Mouse (Mus musculus): ENCODE results near the gene Nsun3. TPM values are rescaled to one million over a fixed set of nuclear protein-coding genes. Genes with fewer than 3 reads are reported as not detected.
A peak's percentile ranks its signal among the peaks of the same experiment; 100 is the strongest.

The Nsun3 gene
- polyA plus RNA-seq (2016; fragmentation: Nextera tagmentation; extraction: Ambion mirVana) = 12.5 and 12.6 TPM in 2 replicates

DNA sequence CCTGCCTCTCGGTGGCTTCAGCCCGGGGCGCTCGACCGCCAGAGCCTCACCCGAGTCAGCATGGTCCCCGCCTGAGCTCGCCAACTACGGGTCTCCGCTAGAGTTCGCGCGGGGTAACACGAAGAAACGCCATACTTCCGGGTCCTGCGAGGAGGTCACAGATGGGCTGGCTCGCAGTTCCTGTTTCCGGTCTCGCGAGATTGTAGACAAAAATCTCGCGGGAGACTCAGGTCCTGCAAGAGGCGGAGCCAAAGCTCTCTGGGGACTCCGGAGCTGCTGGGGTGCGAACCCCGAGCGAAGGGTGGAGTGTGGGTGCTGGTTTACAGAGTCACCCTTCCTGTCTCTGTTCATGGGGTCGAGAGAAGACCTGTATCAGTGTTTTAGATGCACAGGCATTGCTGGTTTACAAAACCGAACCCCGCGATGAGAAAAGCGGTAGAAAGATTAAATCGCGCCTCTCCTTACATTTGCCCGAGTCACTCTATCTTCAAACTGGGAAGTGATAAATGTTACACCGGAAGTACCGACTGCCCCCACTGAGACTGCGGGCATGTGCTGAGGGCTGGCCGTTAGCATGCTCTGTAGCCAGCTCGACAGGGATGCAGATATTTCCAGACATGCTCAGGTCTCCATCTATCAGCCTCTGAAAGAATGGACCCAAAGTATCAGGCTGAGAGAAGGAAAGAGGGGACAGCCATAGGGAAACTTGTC lies at the start of gene Nsun3:
Nsun3 (minus strand) TSS at position 198 of the 711 bp plus-strand sequence.
- Histone ChIP-seq H3K4me1 (peaks cover 26% of the 10 kb centered on the region), H3K9me3 (no peaks in the 10 kb centered on the region), H3K4me3 (replicated peaks) (peak within 1 kb of the TSS; percentile 73), H3K9ac (peak within 1 kb of the TSS; percentile 71), H3K4me2 (peak within 1 kb of the TSS; percentile 69), H3K27me3 (no peaks in the 10 kb centered on the region), H3K36me3 (replicated peaks) (no peaks in the 10 kb centered on the region), H3K27ac (peak within 1 kb of the TSS; percentile 82)
- peak; percentile 97 for ATAC-seq (ENCODE audit: low FRiP score)
- WGBS = 2% methylated on average over 41 of the region's 41 CpGs

DNA sequence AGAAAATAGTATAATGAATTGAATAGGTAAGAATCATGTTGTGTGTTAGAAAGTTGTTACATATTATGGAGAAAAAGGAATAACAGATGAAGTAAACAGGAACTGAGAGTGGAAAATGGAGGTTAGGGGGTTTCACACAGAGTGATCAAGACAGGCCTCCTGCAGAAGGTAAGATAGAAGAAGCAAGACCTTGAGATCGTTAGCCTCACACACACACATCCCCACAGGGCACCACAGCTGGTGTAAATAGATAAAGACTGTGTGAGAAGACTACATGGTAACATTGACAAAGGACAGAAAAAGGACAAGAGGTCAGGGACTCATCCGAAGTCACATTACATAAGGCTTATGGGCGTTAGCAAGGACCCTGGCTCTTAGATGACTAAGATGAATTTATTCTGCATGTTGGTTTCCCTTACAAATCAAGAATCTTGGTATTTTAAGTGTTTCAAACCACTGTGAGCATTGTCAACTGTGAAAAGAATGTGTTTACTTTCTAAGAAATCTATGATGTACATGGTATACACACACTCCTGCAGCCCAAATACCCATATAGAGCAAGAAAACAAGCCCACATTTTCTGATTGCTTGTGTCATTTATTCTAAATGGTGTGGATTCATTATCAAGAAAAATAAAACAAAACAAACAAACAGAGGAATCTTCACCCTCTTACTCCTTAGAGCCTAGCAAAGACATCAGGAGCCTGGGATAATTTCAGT lies 47.6 kb upstream of the Nsun3 start:
- no peaks in the 10 kb centered on the region for H3K27me3 ChIP-seq
- 64% methylated on average over 3 of the region's 3 CpGs for whole genome bisulfite sequencing

GRCm38 (mm10) chr16:62832481-62832880 lies 45.9 kb upstream of the Nsun3 start:
- no peak overlapping the region for H3K9ac ChIP-seq
- H3K4me1 ChIP-seq = no peaks in the 10 kb centered on the region
- ATAC-seq (ENCODE audit: low FRiP score) = peak; percentile 36; the same call in 1 of the 2 replicates
- H3K27me3 ChIP-seq = no peaks in the 10 kb centered on the region
- H3K36me3 ChIP-seq (replicated peaks) = no peaks in the 10 kb centered on the region
- WGBS = 12% methylated on average over 4 of the region's 4 CpGs
- no peaks in the 10 kb centered on the region for H3K9me3 ChIP-seq
- no peak overlapping the region for H3K4me3 ChIP-seq (replicated peaks)
- H3K4me2 ChIP-seq = no peak overlapping the region
- no peak overlapping the region for H3K27ac ChIP-seq

More for the DNA sequence above, 47.6 kb upstream of the Nsun3 start:
- no peak overlapping the region for H3K27ac ChIP-seq
- ATAC-seq (ENCODE audit: low FRiP score) = no peak
- no peak overlapping the region for H3K9ac ChIP-seq
- H3K4me3 ChIP-seq (replicated peaks) = no peak overlapping the region
- H3K4me2 ChIP-seq = no peak overlapping the region
- no peaks in the 10 kb centered on the region for H3K4me1 ChIP-seq
- no peaks in the 10 kb centered on the region for H3K9me3 ChIP-seq
- no peaks in the 10 kb centered on the region for H3K36me3 ChIP-seq (replicated peaks)

DNA sequence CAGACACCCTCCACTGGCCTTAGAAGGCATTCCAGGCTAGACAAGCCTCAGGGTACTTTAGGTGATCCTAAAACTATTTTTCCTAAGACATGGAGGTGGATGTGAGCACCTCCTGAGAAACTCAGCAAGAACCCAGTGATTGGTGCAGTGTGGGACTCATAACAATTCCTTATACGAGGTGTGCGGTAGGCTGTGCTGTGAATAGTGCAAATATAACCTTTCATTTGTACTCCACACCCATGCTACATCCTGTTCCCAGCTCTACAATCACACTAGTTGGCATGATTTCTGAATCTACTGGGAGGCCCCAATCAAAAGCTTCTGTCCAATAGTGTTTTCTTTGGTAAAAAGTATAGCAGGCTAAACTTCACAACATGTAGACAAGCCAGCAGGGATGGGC lies 45.4 kb upstream of the Nsun3 start:
- H3K27ac ChIP-seq = no peak overlapping the region
- no peaks in the 10 kb centered on the region for H3K9me3 ChIP-seq
- no peaks in the 10 kb centered on the region for H3K36me3 ChIP-seq (replicated peaks)
- WGBS = 96% methylated on average over 2 of the region's 2 CpGs
- no peaks in the 10 kb centered on the region for H3K4me1 ChIP-seq
- no peaks in the 10 kb centered on the region for H3K27me3 ChIP-seq
- no peak overlapping the region for H3K4me3 ChIP-seq (replicated peaks)
- no peak overlapping the region for H3K4me2 ChIP-seq
- no peak overlapping the region for H3K9ac ChIP-seq
- ATAC-seq (ENCODE audit: low FRiP score) = no peak

- H3K36me3 ChIP-seq (replicated peaks) = no peaks in the 10 kb centered on the region; the same call in 1 of the 2 replicates
- H3K9ac ChIP-seq = no peak overlapping the region
- no peak overlapping the region for H3K4me2 ChIP-seq
- ATAC-seq (ENCODE audit: low FRiP score) = peak; percentile 44; the same call in 1 of the 2 replicates
- H3K4me3 ChIP-seq (replicated peaks) = no peak overlapping the region
- H3K27me3 ChIP-seq = no peaks in the 10 kb centered on the region
- no peaks in the 10 kb centered on the region for H3K4me1 ChIP-seq
- no peaks in the 10 kb centered on the region for H3K9me3 ChIP-seq
- H3K27ac ChIP-seq = no peak overlapping the region
- 81% methylated on average over 12 of the region's 12 CpGs for WGBS
Measured at GRCm38 (mm10) chr16:62826156-62827001, 39.8 kb upstream of the Nsun3 start.

DNA sequence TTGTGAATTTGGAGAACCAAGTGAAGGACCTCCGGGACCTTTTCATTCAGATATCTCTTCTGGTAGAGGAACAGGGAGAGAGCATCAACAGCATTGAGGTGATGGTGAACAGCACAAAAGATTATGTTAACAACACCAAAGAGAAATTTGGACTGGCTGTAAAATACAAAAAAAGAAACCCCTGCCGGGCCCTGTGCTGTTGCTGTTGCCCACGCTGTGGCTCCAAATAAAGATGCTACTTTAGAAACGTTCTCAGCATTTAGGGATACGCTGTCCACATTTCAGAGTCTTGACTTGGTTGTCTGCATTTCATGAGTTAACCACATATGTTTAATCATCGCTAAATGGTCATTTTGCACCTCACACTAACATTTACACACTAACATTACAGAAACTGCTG lies 35.9 kb upstream of the Nsun3 start:
- H3K27me3 ChIP-seq = no peaks in the 10 kb centered on the region
- no peak overlapping the region for H3K4me3 ChIP-seq (replicated peaks)
- no peak for ATAC-seq (ENCODE audit: low FRiP score)
- H3K4me2 ChIP-seq = no peak overlapping the region
- no peak overlapping the region for H3K27ac ChIP-seq
- 91% methylated on average over 6 of the region's 6 CpGs for WGBS
- no peaks in the 10 kb centered on the region for H3K4me1 ChIP-seq
- H3K36me3 ChIP-seq (replicated peaks) = no peaks in the 10 kb centered on the region; the same call in 1 of the 2 replicates
- H3K9ac ChIP-seq = no peak overlapping the region
- no peaks in the 10 kb centered on the region for H3K9me3 ChIP-seq

GRCm38 (mm10) chr16:62814491-62814890 lies 27.9 kb upstream of the Nsun3 start, which contains the start of gene Stx19:
TSS of gene Stx19 (plus strand) at chr16:62814676.
- no peak within 1 kb of the TSS for H3K9ac ChIP-seq
- H3K4me1 ChIP-seq = no peaks in the 10 kb centered on the region
- no peak within 1 kb of the TSS for H3K4me2 ChIP-seq
- H3K27me3 ChIP-seq = no peaks in the 10 kb centered on the region
- no peaks in the 10 kb centered on the region for H3K9me3 ChIP-seq
- no peaks in the 10 kb centered on the region for H3K36me3 ChIP-seq (replicated peaks)
- no peak within 1 kb of the TSS for H3K27ac ChIP-seq
- WGBS = 88% methylated on average over 5 of the region's 5 CpGs
- ATAC-seq (ENCODE audit: low FRiP score) = no peak
- H3K4me3 ChIP-seq (replicated peaks) = no peak within 1 kb of the TSS

GRCm38 (mm10) chr16:62813790-62814189 lies 27.2 kb upstream of the Nsun3 start:
- no peak for ATAC-seq (ENCODE audit: low FRiP score)
- 72% methylated on average over 5 of the region's 5 CpGs for WGBS
- no peak overlapping the region for H3K4me2 ChIP-seq
- no peaks in the 10 kb centered on the region for H3K36me3 ChIP-seq (replicated peaks)
- H3K27me3 ChIP-seq = no peaks in the 10 kb centered on the region
- H3K4me3 ChIP-seq (replicated peaks) = no peak overlapping the region
- H3K9me3 ChIP-seq = no peaks in the 10 kb centered on the region
- H3K4me1 ChIP-seq = no peaks in the 10 kb centered on the region
- H3K27ac ChIP-seq = no peak overlapping the region
- H3K9ac ChIP-seq = no peak overlapping the region

GRCm38 (mm10) chr16:62810855-62811254 lies 24.2 kb upstream of the Nsun3 start:
- WGBS = 93% methylated on average over 4 of the region's 4 CpGs
- no peak for ATAC-seq (ENCODE audit: low FRiP score)

GRCm38 (mm10) chr16:62807249-62807979 lies 20.8 kb upstream of the Nsun3 start:
- Histone ChIP-seq H3K27ac (no peak overlapping the region), H3K4me1 (no peaks in the 10 kb centered on the region; the same call in 1 of the 2 replicates), H3K4me3 (replicated peaks) (no peak overlapping the region), H3K4me2 (no peak overlapping the region), H3K27me3 (no peaks in the 10 kb centered on the region), H3K9me3 (no peaks in the 10 kb centered on the region), H3K9ac (no peak overlapping the region), H3K36me3 (replicated peaks) (0 out of 2 replicates have a peak, but pooled peaks cover 3% of the 10 kb centered on the region)
- WGBS = 53% methylated on average over 8 of the region's 8 CpGs
- ATAC-seq (ENCODE audit: low FRiP score) = 0 out of 2 replicates have a peak, but pooled peaks have one; percentile 39

More at GRCm38 (mm10) chr16:62810855-62811254, 24.2 kb upstream of the Nsun3 start:
- Histone ChIP-seq H3K4me3 (replicated peaks) (no peak overlapping the region), H3K4me1 (no peaks in the 10 kb centered on the region; the same call in 1 of the 2 replicates), H3K27me3 (no peaks in the 10 kb centered on the region), H3K27ac (no peak overlapping the region), H3K9me3 (no peaks in the 10 kb centered on the region), H3K36me3 (replicated peaks) (no peaks in the 10 kb centered on the region), H3K9ac (no peak overlapping the region), H3K4me2 (no peak overlapping the region)

DNA sequence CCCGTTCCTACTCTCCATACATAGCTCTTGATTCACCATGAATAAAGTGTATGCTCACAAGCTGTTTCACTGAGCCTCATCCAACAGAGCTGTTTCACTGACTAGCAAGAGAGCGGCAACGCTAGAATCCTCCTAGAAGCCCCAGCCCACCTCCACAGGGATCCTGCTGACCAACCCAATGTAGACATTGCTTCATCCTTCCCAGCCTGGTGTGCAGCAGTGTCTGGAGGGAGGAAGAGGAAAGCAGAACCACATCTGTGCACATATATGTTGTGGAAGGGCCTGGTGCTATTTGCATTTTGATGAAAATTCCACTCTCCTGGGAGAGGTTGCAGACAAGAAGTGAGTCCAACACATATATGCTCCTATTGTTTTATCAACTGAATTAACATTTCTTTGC lies 18.0 kb upstream of the Nsun3 start:
- no peak for ATAC-seq (ENCODE audit: low FRiP score)

More for the DNA sequence above, 18.0 kb upstream of the Nsun3 start:
- H3K27ac ChIP-seq = no peak overlapping the region
- peaks cover 11% of the 10 kb centered on the region for H3K36me3 ChIP-seq (replicated peaks)
- no peak overlapping the region for H3K9ac ChIP-seq
- no peaks in the 10 kb centered on the region for H3K27me3 ChIP-seq
- H3K4me2 ChIP-seq = no peak overlapping the region
- no peak overlapping the region for H3K4me3 ChIP-seq (replicated peaks)
- no peaks in the 10 kb centered on the region; the same call in 1 of the 2 replicates for H3K4me1 ChIP-seq
- H3K9me3 ChIP-seq = no peaks in the 10 kb centered on the region
- 98% methylated on average over 3 of the region's 3 CpGs for WGBS
